Mouse (Mus musculus): ENCODE data around the gene Slc38a2. TPM values are rescaled to one million over a fixed set of nuclear protein-coding genes. Genes with fewer than 3 reads are reported as not detected.

The Slc38a2 gene
- total RNA-seq, 2 experiments from 2014 or later: 52.6 to 57.4 TPM

Other genes starting within 250 kb of the Slc38a2 start
- 10 to 100 TPM; 49.2 to 52.3 TPM for gene Scaf11, start 238.9 kb downstream of the Slc38a2 start, total RNA-seq (2021)
- 10 to 100 TPM; 78.7 to 80.0 TPM for gene Slc38a1, start 56.8 kb downstream of the Slc38a2 start, total RNA-seq (2021)

All from layer of hippocampus, postnatal 14 days (tissue).